Mouse (Mus musculus) spleen, postnatal 10 days (tissue): Measurements from ENCODE around the gene Itprid2.

ENCODE experiments used
- DNase-seq, 2 experiments: peaks; one replicate each; pipeline ENCODE4 v3.0.0; 2021 to 2022; ENCODE audit warnings: low spot score in 2 of 2

The Itprid2 gene

DNA sequence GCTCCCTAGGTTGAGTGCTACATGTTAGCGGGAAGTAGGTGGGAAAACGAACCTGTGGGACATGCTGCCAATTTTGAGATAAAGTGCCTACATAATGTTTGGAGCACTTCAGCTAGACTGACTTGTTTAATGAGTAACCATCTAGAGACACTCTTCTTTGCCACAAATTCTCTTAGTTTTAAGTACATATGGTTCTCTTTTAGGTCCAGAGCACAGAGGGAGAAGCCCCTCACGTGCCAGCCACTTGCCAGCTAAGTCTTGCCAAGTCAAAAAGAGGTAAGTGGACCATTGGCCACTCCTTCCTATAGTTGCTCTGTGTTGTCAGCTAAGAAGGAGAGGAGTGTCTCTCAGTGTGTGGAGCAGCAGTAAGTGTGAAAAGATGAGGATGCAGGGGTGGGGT, 16.0 kb downstream of the Itprid2 start:
- DNase-seq = no peak

DNA sequence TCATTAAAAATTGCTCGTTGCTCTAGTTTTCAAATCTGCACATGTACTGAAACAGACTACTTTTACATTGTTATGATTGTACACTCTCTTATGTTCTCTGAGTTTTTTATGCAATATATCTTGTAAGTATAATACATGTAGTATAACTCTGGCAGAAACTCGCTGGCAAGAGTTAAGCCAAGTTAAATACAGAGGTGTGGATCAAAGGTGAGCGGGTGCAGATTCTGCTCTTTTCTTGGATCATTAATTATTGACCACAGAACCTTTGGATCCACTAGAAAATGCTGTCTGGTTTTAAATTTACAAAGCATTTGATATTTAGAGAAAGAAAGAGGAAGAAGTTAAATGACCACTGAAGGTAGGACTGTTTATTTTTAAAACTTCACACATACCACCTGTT, 16.5 kb downstream of the Itprid2 start:
- DNase-seq = no peak

DNA sequence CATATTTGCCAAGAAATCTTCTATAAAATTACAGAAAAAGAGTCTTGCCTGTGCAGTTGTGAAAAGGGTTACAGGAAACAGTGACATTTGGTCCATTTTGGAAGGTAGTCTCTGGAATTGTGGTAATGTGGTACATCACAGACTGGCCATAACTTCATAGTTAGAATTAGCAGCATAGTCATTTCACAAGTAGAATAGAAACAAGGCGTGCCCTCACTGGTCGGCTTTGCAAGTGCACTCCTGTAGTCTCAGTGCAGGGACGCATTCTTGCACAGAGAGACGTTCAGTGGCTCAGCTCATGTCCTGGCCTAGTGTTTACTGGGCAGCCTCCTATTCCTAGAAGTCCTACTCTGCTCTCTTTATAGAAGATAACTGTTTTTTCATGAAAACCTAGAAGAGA, 17.4 kb downstream of the Itprid2 start:
- DNase-seq = no peak

DNA sequence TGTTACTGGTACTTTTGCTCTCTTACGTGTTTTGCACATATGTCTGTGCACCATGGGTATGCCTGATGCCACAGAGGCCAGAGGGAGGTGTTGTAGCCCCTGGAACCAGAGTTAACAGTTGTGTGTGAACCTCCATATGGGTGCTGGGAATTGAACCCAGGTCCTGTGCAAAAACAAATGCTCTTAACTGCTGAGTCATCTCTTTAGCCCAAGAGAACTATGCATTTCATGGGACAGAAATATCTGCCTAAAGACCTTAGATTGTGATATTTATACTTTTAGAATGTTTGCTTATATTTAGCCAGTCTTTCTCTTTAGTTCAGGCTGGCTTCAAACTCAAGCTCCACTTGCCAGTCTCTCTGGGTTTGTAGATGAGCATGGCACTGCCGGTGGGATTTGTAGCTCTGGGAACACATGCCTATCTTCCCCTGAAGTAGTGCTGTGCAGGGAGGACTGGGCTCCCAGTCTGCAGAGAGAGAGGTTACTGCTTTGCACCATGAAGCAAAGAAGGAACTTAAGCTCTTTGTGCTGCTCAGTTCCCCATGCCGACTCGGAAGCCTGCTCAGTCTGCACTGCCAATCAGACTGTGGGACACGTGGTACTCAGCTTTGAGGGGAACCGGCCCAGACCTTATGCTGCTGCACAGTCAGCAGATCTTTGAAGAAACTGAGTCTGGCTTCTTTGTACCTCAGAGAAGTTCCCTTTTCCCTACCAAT, 18.1 kb downstream of the Itprid2 start:
- no peak for DNase-seq

DNA sequence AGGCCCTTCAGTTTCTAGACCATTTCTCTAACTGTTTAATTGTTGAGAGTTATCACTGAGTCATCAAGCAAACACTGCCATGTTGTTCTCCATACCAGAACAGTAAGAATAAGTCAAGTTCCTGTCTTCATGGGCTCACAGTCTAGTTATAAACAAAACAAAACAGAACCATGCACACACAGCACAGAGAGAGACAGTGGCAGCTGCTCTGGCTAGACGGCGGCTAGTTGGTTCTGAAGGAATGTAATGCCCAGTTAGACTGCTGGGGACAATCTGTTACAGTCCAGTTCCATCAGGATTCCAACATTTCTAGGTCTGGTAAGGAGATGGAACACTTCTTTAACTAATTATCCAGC, 18.6 kb downstream of the Itprid2 start:
- no peak for DNase-seq

DNA sequence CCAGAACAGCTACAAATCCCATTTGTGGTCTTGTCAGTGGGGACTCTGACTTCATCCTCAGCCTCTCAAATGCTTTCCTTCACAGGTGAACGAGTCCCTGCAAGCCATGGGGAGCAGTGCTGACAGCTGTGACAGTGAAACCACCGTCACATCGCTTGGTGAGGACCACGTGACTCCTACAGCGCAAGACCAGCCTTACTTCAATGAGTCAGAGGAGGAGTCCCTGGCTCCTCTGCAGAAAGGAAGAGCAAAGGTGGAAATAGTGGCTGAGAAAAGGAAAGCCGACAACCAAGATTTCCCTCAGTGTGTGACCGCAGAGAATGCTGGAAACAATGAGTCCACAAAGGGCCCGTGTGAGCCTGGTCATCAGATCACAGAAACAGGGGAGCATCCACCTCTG, 21.9 kb downstream of the Itprid2 start:
- DNase-seq = no peak

DNA sequence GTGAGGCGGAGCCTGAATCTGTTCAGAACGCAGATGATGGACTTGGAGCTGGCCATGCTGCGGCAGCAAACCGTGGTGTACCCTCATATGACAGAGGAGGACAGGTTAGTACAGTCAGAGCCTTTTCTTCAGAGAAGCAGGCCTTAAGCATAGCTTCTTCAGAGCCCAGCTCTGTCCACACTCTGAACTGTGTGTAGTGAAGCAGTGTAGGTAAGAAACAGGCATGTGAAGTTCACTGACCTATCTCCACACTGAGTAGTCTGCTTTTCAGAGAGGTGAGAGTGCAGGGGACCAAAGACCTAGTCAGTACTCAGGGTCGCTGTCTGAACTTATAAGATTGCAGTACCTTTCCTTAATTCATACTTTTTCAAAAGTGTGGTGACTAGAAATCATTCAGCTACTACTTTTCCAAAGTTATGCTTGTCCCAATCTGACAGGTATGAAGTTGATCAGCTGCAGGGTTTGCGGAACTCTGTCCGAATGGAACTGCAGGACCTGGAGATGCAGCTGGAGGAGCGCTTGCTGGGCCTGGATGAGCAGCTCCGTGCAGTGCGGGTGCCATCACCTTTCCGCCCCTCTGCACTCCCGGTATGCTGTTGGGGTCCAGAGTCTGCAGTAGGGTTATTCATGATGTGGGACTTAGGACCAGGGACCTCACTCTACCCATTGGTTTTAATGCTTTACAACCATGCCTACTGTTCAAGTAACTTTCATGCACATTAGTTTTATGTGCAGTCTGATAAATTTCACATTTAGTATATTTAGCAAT, 25.4 kb downstream of the Itprid2 start:
- DNase-seq = no peak

DNA sequence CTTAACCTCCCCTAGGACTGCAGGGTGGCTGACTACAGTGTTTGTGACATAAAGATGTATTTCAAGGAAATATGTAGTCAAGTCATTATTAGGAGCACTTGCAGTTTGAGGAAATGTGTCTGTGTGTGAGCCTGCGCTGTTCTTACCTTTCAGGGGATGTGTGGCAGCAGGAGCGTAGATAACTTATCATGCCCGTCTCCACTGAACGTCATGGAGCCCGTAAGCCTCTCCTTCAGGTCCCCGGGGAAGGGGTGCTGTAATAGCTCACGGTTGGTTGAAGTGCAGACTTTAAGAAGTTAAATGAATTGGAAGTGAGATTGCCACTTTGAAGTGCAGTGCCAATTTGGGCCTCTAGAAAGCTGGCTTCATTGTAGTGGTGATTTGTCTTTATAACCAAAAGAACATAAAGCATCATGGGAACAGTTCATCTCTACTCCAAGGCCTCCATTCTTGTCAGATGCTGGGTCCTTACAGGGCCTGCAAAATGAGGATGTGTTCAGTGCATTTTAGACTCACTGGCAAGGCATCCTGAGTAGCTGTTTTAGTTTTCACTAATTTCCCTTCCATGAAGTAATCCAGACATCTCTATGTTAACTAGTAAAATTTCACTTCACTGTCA, 26.4 kb downstream of the Itprid2 start:
- DNase-seq = no peak

DNA sequence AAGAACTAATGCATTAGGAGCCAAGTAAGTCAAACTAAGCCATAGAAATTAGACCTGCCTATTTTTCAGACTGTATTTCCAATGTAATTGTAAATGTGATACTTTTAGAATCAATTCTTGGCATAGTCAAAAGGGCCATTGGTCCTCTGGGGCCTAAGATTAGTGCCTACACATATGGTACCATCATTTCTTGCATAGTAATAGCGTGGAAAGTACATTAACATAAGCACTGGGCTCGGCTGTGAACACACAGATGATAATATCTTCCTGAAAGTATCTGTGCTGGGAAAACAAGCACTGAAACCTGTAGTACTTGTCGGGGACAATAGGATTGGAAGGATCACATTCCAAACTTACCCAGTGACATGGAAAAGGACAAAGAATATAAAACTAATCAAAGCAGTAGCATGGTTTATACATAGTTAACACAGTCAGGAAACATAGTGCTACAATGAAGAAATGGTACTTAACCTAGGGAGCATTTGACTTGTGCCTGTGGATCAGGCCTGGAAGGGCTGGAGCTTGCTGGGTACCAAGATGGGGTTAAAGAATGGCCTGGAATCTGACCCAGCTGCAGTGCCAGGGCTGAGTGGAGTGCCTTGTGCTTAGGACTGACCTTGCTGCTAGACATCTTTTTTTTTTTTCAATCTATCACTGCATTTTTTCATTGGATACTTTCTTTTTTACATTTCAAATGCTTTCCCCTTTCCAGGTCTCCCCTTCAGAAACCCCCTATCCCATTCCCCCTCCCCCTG, 29.6 kb downstream of the Itprid2 start:
- no peak for DNase-seq

DNA sequence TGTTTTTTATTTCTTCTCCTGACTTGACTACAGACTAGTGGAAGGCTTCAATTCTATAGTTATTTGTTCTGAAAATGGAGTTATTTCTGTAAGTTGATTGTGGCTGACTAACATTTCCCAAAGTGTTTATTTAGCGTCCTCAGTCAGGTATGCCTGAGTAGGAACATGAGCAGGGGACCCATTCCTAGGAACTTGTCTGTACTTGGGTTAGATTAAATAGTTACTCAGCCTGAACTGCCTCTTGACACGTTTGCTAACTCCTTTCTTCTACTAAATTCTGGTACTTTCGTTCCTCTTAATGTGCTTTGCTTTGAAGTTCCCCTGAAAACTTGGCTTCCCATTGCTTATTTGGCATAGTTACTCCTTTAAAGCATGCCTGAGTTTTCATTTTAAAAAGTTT, 30.3 kb downstream of the Itprid2 start:
- DNase-seq = no peak

DNA sequence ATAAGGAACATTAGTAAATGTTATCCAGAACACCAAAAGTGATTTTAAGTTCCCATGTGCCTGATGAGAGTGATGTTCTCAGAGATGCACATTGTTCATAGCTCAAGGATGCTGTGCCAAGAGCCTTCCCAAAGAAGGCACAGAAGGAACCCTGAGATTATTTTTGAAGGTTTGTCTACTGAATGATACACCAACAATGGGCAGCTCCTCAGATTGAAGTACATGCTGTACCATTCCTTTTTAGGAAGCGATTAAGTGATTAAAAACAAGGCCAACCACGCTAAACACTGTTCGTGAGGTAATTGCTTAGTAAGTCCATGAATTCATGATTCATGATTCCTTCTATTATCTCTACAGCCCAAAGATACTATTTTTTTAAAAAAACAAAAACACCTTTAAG, 40.1 kb downstream of the Itprid2 start:
- no peak for DNase-seq

DNA sequence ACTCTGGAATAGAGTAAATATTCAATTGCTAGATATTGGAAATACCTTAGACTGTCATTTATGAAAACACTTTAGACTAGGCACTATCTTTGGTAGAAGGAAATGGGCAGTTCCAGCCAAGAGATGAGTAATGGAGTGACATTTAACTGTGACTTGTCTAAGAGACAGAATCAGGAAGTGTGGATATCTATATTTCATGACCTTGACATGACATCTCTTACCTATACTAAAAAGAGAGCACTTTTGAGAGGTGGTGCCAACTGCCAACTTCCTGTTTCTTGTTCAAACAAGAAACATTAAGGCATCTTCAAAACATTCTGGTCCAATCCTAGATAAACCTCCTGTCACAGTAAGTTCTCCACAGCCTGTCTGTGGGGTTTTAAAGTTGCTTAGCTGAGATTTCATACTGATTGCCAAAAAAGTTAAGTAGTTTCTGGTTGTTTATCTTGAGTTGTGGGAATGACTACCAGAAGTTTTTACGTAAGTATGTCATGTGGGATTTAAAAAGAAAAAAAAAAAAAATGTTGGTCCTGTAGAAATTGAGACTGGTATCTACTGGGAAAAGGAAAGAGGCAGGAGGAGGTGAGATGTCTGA, 42.6 kb downstream of the Itprid2 start:
- no peak for DNase-seq

DNA sequence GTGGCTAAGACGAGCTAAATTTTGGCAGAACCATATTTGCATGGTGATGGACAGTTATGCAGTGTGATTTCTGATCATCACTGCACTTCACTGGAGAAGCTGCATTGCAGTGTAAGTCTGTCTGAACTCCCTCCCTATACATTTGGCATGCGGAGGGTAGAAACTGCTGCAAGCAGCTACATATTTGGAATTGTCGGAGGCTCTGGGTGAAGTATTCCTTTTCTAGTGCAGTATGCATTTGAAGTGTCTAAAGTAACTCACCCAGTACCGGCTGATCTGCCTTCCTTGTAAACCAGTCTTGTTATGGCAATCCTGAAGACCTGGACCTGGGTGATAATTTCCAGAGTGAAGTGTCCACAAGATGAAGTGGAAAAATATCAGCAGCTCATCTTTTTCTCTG, 46.5 kb downstream of the Itprid2 start:
- DNase-seq = no peak

DNA sequence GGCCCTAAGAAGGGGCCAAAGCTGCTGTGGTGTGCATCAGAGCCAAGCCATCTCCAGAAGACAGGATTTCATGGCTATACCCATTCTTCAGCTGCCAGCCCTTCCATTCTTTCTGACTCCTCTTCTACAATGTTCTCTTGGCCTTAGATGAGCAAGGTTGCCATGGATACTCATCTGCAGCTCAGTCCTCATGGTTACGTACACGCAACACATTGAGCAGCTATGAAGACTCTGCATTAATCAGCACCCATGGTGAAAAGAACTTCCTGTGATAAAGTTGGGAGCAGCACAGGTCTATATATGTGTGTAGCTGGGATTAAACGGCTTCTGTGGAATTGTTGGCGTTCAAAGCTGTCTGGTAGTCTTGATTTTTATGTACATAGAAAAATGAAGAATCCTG, 48.1 kb downstream of the Itprid2 start:
- DNase-seq = no peak

DNA sequence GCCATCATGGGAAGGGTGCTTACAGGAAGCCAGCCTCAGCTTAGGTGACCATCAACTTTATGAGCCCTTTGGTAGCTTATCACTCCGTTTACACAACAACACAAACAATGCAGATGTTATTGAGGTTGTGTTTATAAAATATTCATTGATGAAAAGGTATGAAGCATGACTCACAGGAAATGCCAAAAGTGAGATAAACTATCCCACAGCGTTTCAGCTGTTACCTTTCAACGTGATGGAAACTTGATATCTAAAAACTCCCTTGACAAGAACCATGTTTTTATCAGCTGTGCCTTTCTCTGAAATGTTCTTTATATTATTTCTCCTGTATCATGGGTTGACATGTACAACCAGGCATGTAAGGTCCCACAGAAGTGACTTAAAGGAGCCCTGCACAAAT, 55.7 kb downstream of the Itprid2 start:
- DNase-seq = no peak

DNA sequence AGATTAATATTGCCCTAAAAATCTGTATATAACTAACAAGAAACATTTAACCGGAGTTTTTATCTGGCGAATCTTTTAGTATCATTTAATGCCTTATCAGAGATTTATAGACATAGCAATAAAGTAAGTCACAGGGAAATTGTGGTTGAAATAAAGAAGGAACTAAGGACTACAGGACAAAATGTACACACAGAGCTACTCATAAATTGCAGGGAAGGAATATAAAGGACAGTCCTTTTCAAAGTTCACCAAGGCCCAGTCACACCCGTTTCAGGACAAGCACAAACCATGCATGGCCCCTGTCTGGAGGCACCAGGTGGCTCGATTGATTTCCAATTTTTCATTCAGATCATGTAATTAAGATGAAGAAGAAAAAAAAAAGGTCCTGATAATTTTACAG, 60.0 kb downstream of the Itprid2 start:
- DNase-seq = no peak

DNA sequence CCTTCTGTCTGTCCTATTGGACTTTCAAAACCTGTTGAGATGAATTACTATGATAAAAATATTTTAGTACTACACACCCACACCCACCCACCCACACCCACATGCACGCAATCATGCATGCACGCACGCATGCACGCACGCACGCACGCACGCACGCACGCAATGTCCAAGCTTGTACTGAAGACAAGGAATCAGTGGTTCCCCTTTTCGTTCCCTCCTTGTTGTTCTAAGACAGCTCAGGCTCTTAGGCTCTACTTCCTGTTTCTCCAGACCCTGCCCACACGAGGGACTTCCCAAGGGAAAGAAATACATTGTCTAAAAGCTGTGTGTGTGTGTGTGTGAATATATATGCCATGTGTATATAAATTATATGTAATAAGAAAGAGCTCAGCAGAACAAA, 60.8 kb downstream of the Itprid2 start:
- DNase-seq = peak in 1 of 2 experiments; percentile 17

DNA sequence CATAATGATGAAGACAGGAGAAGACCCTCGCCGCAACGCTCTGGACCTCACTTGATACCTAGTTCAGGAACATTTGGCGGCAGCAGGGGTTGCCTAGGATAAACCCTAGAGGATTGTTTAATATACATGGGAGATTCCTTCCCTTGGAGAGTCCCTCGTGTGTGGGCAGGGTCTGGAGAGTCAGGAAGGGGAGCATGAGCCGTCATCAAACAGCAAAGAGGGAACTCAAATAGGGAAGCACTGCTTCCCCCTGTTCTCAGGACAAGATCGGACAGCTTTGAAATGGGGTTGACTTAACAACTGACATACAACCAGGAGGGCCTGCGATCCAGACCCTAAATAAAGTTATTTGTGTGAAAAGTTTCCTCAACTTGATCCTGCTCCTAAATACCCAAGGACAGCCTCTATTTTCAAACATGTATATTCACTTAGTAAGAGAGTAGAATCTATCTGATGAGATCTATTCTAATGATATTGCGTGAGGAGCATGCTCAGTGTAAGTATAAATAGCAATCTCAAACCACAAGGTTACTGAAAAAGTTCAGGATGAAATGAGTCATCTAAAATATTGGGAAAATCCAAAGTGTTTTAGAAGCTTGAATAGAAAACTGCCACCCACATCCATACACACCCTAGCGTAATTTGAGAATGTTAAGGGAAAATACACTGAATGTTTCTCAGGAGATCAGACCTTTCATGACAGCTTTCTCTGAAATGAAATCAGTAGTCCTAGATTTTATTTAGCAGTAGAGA, 61.5 kb downstream of the Itprid2 start:
- no peak for DNase-seq

DNA sequence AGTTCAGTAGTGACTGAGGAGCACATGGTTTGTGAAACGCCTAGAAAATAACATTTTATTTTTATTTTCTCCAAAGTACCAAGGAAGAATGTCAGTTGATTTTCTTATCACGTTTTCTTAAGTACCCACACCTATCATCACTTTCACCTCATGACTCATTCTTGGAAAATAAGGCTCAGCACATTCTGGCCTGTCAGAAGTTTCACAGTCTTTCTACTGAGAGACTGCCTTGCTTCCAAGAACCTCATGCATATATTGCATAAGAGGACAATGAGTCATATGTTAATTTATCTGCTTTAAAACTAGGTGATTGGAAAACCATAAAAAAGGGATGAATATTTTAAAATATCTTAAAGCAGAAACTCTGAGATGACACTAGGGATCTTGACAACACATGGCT, 63.0 kb downstream of the Itprid2 start:
- DNase-seq = no peak

DNA sequence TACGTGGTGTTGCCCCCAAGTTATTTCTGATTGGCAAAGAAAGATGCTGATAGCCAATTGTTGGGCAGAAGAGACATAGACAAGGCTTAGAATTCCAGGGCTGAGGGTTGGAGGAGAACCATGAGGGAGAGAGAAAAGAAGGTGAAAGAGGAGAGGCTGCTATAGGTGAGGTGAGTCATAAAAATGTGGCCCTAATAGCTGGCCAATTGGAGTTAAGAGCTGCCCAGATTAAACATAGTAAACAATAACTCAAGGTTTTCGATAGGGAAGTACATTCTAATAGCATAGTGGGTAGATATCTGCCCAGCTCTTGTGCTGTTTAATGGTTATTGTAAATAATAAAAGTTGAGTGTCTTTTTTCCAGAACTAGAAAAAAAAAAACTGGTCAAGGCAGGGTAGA, 69.6 kb downstream of the Itprid2 start:
- DNase-seq = no peak

DNA sequence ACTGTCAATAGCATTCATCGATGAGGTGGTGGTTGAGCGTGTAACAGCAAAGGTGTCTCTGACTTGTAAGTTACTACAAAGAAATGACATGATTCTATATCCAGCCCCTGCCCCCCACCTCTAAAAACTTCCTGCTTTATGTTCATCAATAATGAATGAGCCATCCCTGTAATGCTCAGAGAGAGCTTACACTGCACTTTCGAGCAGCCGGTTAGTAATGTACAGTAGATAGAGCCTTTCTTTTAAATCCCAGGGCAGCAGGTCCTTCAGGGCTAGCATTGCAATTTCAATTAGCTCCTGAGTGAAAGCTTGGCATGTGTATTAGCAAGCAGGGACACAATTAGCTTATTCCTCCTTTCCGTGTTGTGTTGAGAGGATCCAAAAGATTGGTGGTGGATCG, 72.4 kb downstream of the Itprid2 start, which contains the start of gene Ppp1r1c:
Ppp1r1c (plus strand) TSS at position 206 of the 400 bp plus-strand sequence.
- no peak for DNase-seq
